Comparison of ENCODE assay signal across 8 mouse cellular contexts in the genomic region with DNA sequence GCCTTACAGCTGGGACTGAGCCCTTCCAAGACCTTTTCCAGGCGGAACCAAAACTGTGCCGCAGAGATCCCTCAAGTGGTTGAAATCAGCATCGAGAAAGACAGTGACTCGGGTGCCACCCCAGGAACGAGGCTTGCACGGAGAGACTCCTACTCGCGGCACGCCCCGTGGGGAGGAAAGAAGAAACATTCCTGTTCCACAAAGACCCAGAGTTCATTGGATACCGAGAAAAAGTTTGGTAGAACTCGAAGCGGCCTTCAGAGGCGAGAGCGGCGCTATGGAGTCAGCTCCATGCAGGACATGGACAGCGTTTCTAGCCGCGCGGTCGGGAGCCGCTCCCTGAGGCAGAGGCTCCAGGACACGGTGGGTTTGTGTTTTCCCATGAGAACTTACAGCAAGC. TPM values are rescaled to one million over a fixed set of nuclear protein-coding genes. Genes with fewer than 3 reads are reported as not detected.
A peak's percentile ranks its signal among the peaks of the same experiment; 100 is the strongest.
DNase-seq lines count a peak whose midpoint lies in the region; ATAC-seq and TF ChIP-seq lines count a peak whose summit lies in the region.

No protein-coding gene starts in this region.

- peak; percentile 24 for DNase-seq in forebrain, embryonic 10.5 days (ENCODE audit: extremely low spot score, low spot score)
- DNase-seq in left cerebral cortex, adult 2 months (ENCODE audit: extremely low spot score in 1 of 2, low spot score in 2 of 2): no peak
- DNase-seq in left cerebral cortex, adult 18-20 months (ENCODE audit: low spot score in 2 of 2): no peak
- DNase-seq in lung, postnatal 36 days: peak; percentile 42
- DNase-seq in spleen, adult 12 weeks (ENCODE audit: low spot score): no peak
- no peak for DNase-seq in thymus, postnatal 4 days

- intact Hi-C loops in left cerebral cortex, adult 2 months (cut with DNase I): no loop called here

- no peak overlapping the region for H3K9ac ChIP-seq in forebrain, embryonic 12.5 days
- H3K9ac ChIP-seq in embryonic facial prominence, embryonic 12.5 days: no peak overlapping the region

- WGBS in forebrain, embryonic 10.5 days: 69% methylated on average over 23 of the region's 23 CpGs
- 69% methylated on average over 23 of the region's 23 CpGs for WGBS in forebrain, embryonic 12.5 days
- WGBS in embryonic facial prominence, embryonic 12.5 days: 60% methylated on average over 23 of the region's 23 CpGs

- ATAC-seq in forebrain, embryonic 12.5 days (ENCODE audit: low FRiP score): no peak
- no peak for ATAC-seq in embryonic facial prominence, embryonic 12.5 days (ENCODE audit: insufficient number of reproducible peaks, insufficient read depth, low FRiP score, low TSS enrichment)

- peak; percentile 19 for TF ChIP-seq CTCF in left cerebral cortex, adult 2 months (IDR thresholded peaks at IDR 0.05)

- no peaks in the 10 kb centered on the region for H3K9me3 ChIP-seq in forebrain, embryonic 10.5 days
- H3K9me3 ChIP-seq in forebrain, embryonic 12.5 days: no peaks in the 10 kb centered on the region
- H3K9me3 ChIP-seq in embryonic facial prominence, embryonic 12.5 days: no peaks in the 10 kb centered on the region

- H3K4me2 ChIP-seq in forebrain, embryonic 12.5 days: no peak overlapping the region
- peak overlapping the region; percentile 20; the same call in 1 of the 2 replicates for H3K4me2 ChIP-seq in embryonic facial prominence, embryonic 12.5 days (replicated peaks)

- peaks cover 24% of the 10 kb centered on the region for H3K36me3 ChIP-seq in forebrain, embryonic 10.5 days (replicated peaks)
- peaks cover 18% of the 10 kb centered on the region for H3K36me3 ChIP-seq in forebrain, embryonic 12.5 days (replicated peaks)
- peaks cover 18% of the 10 kb centered on the region for H3K36me3 ChIP-seq in embryonic facial prominence, embryonic 12.5 days

- peaks cover 3% of the 10 kb centered on the region; the same call in 1 of the 2 replicates for H3K4me1 ChIP-seq in forebrain, embryonic 10.5 days
- H3K4me1 ChIP-seq in forebrain, embryonic 12.5 days: peaks cover 3% of the 10 kb centered on the region; the same call in 1 of the 2 replicates
- H3K4me1 ChIP-seq in embryonic facial prominence, embryonic 12.5 days: peaks cover 8% of the 10 kb centered on the region; the same call in 1 of the 2 replicates

- H3K4me3 ChIP-seq in forebrain, embryonic 10.5 days: no peak overlapping the region
- no peak overlapping the region for H3K4me3 ChIP-seq in forebrain, embryonic 12.5 days (replicated peaks)
- no peak overlapping the region for H3K4me3 ChIP-seq in left cerebral cortex, adult 2 months
- H3K4me3 ChIP-seq in embryonic facial prominence, embryonic 12.5 days: no peak overlapping the region

- no peak overlapping the region for H3K27ac ChIP-seq in forebrain, embryonic 10.5 days
- H3K27ac ChIP-seq in forebrain, embryonic 12.5 days: no peak overlapping the region
- no peak overlapping the region for H3K27ac ChIP-seq in left cerebral cortex, adult 2 months
- no peak overlapping the region for H3K27ac ChIP-seq in embryonic facial prominence, embryonic 12.5 days

- H3K27me3 ChIP-seq in forebrain, embryonic 10.5 days (ENCODE audit: poor library complexity, severe bottlenecking): no peaks in the 10 kb centered on the region
- H3K27me3 ChIP-seq in forebrain, embryonic 12.5 days: no peaks in the 10 kb centered on the region
- H3K27me3 ChIP-seq in embryonic facial prominence, embryonic 12.5 days: no peaks in the 10 kb centered on the region

RNA-seq across cellular contexts. Expression of a gene that starts 26.3 kb away (rescaled TPM):
- 6.4 and 7.4 TPM in 2 replicates for polyA plus RNA-seq in forebrain, embryonic 10.5 days (2016; fragmentation: Nextera tagmentation; extraction: Ambion mirVana)
- polyA plus RNA-seq in forebrain, embryonic 12.5 days (2016; fragmentation: Nextera tagmentation; extraction: Ambion mirVana): 11.6 and 12.8 TPM in 2 replicates
- total RNA-seq in left cerebral cortex, adult 2 months (2021): 100 to 1,000 TPM; 126 to 129 TPM
- total RNA-seq in left cerebral cortex, adult 18-20 months (2021): 100 to 1,000 TPM; 130 to 135 TPM
- polyA plus RNA-seq in embryonic facial prominence, embryonic 12.5 days (2016; fragmentation: Nextera tagmentation; extraction: Ambion mirVana): 19.1 and 23.6 TPM in 2 replicates

Comparison
In these comparisons a context has a peak if more than half of its experiments do, and no peak if none do; other contexts are left out.
1. DNase-seq: peak in forebrain, embryonic 10.5 days (single experiment) and lung, postnatal 36 days (single experiment); none in left cerebral cortex, adult 2 months (0 of 2), left cerebral cortex, adult 18-20 months (0 of 2), spleen, adult 12 weeks (single experiment) and thymus, postnatal 4 days (single experiment).